Mouse (Mus musculus) regulatory T cell (primary cell): Measurements from ENCODE around the gene Gldc.

Source experiments
- in situ Hi-C: fragments of 300-600 bp; cut with MboI, MseI; formaldehyde crosslinking; loops from one replicate; pipeline ENCODE4 v1.15.1; 2025; ENCODE audit warnings: high pct_unique_total_duplicates

Gldc gene

DNA sequence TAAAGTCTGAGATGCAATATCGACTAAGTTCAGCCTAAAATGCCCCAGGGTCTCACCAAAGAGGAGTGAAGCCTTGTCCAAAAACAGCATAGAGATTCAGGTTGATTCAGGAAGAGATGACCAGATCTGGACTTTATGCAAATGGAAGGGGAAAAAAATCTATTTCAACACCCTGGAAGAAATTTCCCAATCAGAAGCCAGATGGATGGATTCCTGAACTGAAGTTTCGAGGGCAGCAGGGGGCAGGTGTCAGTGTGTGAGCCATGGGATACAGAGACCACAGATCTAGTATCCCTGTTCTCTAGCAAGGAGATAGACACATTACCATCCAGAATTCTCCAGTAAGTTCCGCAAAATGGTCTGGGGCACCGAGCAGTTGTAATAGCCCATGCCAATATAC, 17.0 kb downstream of the Gldc start:
- in situ Hi-C loops, result no loop called here

DNA sequence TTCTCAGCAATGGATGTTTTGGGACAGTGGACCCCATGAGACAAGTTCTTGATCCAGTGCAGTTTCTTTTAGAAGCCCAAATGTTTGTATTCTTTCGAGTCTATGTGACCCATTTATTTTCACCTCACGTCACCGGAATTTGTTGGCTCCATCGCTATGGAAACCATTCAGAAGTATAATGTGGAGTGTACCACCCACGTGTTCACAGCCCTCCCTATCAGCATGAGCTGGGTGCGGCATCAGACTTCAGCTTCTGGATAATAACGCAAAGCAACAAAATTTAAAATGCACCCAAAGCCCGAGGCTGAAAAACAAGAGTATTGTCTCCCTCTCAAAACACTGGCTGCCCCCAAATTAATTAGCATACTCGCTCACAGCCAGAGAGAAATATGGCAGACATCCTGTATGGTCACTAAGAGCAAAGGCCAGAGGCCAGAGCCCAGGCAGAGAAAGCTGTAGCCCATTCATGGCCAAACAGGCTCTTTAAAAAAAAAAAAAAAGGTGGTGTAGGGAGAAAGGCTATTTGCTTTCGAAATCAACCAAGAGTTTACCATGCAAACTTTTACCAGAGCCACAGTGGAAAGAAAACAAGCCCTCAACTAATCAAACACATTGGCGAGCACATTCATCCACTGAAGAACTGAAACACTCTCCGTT, 18.1 kb downstream of the Gldc start:
- in situ Hi-C loops, result no loop called here

- in situ Hi-C loops, result no loop called here
Measured at GRCm38 (mm10) chr19:30153729-30154128, 21.5 kb downstream of the Gldc start.

GRCm38 (mm10) chr19:30151290-30151689, 23.9 kb downstream of the Gldc start:
- in situ Hi-C loops, result no loop called here

DNA sequence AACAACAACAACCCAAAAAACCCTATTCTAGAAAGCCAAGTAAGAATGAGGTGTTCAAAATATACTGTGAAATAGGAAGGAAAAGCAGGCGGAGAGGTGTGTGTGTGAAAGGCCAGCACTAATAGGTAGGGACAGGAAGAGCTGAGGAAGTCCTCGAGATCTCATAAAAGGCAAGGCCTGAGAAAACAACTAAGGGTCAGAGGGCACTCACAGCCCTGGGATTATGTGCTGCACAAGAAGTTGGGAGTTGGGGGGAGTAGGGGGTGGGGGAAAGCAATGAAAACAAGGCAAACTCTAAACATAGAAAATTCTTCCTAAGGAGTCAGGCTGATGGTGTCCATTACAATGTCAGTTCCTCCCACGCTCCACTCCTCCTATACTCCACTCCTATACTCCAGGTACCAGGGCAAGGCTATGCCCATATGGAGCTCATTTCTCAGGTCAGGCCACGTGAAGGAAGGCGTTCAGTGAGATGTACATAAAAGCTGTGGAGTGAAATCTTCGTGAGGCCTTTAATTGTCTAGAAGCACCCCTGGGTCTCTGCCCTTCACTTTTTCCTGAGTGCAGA, 25.9 kb downstream of the Gldc start:
- in situ Hi-C loops, result no loop called here

GRCm38 (mm10) chr19:30147306-30147705, 27.9 kb downstream of the Gldc start:
- in situ Hi-C loops, result no loop called here

- in situ Hi-C loops, result no loop called here
Measured at GRCm38 (mm10) chr19:30146761-30147160, 28.5 kb downstream of the Gldc start.

DNA sequence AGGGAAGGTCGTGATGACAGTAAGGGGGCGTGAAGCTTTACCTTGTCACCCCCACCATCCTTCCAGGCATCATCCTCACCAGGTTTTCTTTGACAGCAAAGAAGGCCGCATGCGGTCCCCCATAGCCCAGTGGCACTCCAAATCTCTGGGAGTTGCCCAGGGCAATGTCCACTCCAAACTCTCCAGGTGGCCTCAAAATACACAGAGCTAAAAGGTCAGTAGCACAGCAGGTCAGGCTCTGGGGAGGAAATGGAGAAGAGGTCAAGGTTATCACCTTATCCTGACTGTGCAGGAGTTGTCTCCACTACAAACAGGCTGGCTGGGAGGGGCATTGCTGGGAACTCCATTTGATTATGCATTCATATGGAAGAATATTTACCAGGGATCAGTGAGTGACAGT, 30.1 kb downstream of the Gldc start:
- in situ Hi-C loops, result no loop called here

- in situ Hi-C loops, result no loop called here
Measured at GRCm38 (mm10) chr19:30136308-30136707, 38.9 kb downstream of the Gldc start.

GRCm38 (mm10) chr19:30128177-30128576, 47.1 kb downstream of the Gldc start:
- in situ Hi-C loops, result loop anchor here (5.0 kb wide), 1 partner anchor 296 kb away; no protein-coding TSS in a partner anchor

- in situ Hi-C loops, result loop anchor here (5.0 kb wide), 1 partner anchor 293 kb away; no protein-coding TSS in a partner anchor
Measured at GRCm38 (mm10) chr19:30125670-30126059, 49.6 kb downstream of the Gldc start.

GRCm38 (mm10) chr19:30124999-30125669, 50.1 kb downstream of the Gldc start:
- in situ Hi-C loops, result loop anchor here (5.0 kb wide), 1 partner anchor 293 kb away; no protein-coding TSS in a partner anchor

DNA sequence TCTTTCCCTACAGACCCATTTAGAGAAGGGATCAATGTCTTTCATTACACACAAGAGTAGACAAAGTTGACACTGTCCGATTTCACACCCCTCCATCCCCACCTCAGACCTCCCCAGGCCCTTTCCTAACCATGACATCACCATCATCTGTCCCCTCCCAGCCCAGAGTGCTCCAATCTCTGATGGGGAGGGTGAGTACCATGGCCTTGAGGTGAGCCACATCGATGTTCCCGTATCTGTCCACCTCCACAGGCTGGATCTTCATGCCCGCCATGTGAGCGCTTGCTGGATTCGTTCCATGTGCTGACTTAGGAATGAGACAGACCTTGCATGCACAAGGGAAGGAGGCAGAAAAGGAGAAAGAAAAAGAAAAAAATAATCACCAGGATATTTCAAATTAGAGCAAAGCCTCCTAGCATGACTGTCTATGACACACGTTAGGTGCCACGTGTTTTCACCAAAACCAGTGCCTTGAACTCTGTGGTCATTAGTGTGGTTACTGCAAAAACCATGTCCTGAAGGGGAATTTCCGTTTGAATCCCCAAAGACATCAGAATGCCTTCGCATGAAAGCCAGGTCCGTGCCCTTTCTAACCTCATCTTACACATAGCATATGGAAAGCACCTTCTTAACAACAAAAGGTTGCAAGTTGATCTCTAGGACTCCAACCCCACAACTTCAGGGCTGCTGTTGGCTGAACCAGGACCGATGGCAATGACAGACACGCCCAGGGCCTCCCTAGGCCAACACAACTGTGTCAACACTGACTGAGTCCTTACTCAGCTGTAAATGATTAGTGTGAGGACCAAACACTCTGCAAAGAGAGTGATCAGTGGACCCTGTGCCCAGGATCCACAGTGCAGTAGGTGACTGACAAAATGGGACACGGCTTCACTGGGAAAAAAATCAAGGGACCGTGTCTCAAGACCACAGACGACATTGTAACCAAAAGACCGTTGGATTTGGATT, 56.6 kb downstream of the Gldc start:
- in situ Hi-C loops, result no loop called here

- in situ Hi-C loops, result no loop called here
Measured at GRCm38 (mm10) chr19:30117775-30118174, 57.5 kb downstream of the Gldc start.

- in situ Hi-C loops, result no loop called here
Measured at GRCm38 (mm10) chr19:30117241-30117640, 58.0 kb downstream of the Gldc start.

DNA sequence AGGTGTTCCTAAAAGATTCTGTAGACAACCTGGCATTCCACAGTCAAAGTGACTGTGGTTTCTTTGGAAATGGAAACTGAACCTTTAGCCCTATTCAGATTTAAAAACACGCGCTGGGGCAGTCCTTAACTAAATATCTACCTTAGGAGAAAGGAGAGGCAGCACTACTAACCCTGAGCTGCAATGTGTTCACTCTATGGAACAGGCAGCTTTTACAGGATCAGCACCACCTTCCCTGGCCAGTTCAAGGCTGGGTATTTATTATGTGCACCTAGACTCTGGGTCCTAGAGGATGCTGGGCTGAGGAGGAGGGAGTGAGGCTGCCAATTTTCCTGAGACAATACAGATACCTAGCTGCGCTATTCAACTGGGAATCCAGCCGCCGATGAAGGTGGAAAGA, 59.6 kb downstream of the Gldc start:
- in situ Hi-C loops, result no loop called here

DNA sequence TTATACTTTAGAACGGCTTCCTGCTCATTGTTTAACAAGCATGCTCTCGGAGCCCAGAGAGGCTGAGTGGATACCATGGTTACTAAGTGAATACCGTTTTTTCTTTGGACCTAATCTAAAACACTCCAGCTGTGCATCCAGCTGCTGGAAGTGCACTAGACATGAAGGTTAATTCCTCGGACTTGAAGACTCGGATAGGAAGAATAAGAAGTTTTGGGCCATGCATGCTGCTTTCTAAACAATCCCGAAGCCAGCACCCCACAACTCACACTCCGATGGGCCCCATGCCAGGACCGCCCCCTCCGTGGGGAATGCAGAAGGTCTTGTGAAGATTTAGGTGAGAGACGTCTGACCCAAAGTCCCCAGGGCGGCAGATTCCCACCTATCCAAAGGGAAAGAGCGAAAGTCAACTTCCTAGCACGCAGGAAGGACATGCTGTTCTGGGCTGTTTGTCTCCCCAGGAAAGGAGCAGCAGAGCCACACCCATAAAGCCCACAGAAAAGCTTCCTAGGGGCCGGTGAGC, 60.2 kb downstream of the Gldc start:
- in situ Hi-C loops, result no loop called here

DNA sequence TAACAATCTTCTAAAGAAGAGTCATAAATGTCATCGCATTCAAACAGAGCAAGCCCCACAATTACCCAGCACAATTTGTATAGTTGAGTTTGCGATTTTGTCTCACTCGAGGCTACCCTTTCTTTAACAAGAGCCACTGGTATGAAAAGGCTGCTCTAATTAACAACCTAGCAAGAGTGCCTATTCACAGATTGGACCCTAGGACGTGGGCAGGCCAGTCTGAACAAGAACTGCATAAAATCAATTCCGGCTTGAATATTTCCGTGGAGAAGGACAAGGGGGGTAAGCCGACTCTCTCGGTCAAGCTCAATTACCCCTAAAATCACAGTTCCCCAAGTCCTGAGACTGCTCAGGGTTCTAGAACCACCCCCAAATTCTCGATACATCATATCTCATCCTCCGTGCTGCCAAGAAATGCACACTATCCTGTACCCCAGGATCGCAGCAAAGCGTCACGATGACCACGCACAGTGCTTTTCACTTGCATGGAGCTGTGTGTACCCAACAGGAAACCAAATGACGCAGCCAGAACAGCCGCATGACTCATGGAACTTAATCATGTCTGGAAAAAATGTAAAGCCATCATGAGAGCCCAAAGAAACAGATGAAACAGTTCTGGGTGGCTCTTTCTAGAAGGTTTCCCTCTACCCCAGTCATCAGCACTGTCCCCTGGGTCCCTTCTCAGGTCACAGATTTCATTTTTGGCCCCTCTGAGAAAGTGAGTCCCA, 62.1 kb downstream of the Gldc start:
- in situ Hi-C loops, result no loop called here

DNA sequence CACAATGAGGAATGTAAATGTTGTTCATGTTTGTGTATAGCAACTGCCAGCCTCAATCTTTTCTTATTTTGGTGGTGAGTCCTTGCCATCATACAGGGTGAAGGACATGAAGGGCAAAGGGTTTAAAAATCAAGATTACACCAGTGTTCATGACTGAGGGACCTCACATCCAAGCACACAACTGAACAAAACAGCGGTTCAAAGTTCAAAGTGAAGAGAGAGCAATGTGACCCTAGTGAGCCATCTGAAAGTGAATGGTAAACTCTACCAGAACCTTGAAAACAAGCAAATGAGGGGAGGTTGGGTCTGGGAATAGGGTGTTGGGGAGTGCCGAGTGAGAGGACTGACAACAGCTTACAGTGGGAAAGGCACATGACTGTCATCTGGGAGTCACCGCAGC, 63.8 kb downstream of the Gldc start:
- in situ Hi-C loops, result no loop called here

DNA sequence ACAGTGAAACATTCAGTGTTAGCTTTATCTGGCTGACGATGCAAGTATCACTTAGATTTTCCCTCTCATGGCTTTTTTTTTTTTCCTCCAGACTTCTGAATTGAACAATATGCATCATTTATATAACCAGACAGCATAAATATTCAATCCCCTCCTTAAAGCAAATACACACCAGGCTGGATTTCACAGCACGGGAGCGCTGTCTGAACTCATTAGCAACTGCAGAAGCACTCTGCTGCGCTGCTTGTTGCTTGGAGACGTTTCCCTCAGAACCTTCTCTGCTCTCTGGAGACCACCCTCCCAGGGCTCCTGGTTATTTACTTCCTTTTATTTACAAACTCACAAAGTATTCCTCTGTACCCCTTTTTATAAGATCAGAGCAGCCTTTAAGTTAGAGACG, 66.1 kb downstream of the Gldc start:
- in situ Hi-C loops, result no loop called here

GRCm38 (mm10) chr19:30108616-30109015, 66.6 kb downstream of the Gldc start:
- in situ Hi-C loops, result no loop called here
